ENCODE assay signal across 28 mouse cellular contexts in genomic region chr15:9713707-9714106, GRCm38 (mm10). TPM values are rescaled to one million over a fixed set of nuclear protein-coding genes. Genes with fewer than 3 reads are reported as not detected.
"Had no signal": no experiment of that assay in that cellular context is flagged by ENCODE, and none has a peak within 500 bp of the region (broad histone marks: within the 10 kb centered on the region; RNA-seq: fewer than 3 reads in every experiment).

No protein-coding gene starts in this region.

- H3K9ac ChIP-seq: embryonic facial prominence, embryonic 12.5 days; embryonic facial prominence, embryonic 13.5 days; embryonic facial prominence, embryonic 15.5 days; forebrain, embryonic 12.5 days; forebrain, embryonic 13.5 days; forebrain, embryonic 15.5 days had no signal

- ATAC-seq: forebrain, embryonic 13.5 days; forebrain, embryonic 14.5 days; forebrain, embryonic 15.5 days; forebrain, embryonic 16.5 days had no signal

- DNase-seq: cerebellum, adult 9-10 months; cerebellum, adult 9-11 months; cerebellum, postnatal 10 days; cerebellum, postnatal 14 days; cerebellum, postnatal 25 days; cerebellum, postnatal 36 days; embryo, embryonic 11 days; gastrocnemius, adult 2 months; gastrocnemius, postnatal 10 days; gastrocnemius, postnatal 14 days; gastrocnemius, postnatal 25 days; gastrocnemius, postnatal 36 days; heart, adult 11 months; heart, adult 18-20 months; heart, adult 2 months had no signal

- H3K27ac ChIP-seq: embryonic facial prominence, embryonic 10.5 days; embryonic facial prominence, embryonic 12.5 days; embryonic facial prominence, embryonic 13.5 days; embryonic facial prominence, embryonic 15.5 days; forebrain, embryonic 10.5 days; forebrain, embryonic 12.5 days; forebrain, embryonic 13.5 days; forebrain, embryonic 15.5 days; gastrocnemius, adult 2 months; heart, adult 2 months; heart, embryonic 10.5 days had no signal

- H3K4me2 ChIP-seq: embryonic facial prominence, embryonic 12.5 days; embryonic facial prominence, embryonic 13.5 days; embryonic facial prominence, embryonic 15.5 days; forebrain, embryonic 12.5 days; forebrain, embryonic 13.5 days; forebrain, embryonic 15.5 days had no signal

- H3K4me3 ChIP-seq: embryonic facial prominence, embryonic 10.5 days; embryonic facial prominence, embryonic 12.5 days; embryonic facial prominence, embryonic 13.5 days; embryonic facial prominence, embryonic 15.5 days; erythroblast, embryonic 14.5 days; forebrain, embryonic 10.5 days; forebrain, embryonic 12.5 days; forebrain, embryonic 13.5 days; forebrain, embryonic 15.5 days; gastrocnemius, adult 2 months; heart, adult 2 months; heart, embryonic 10.5 days had no signal

- H3K9me3 ChIP-seq: embryonic facial prominence, embryonic 10.5 days; embryonic facial prominence, embryonic 12.5 days; embryonic facial prominence, embryonic 13.5 days; embryonic facial prominence, embryonic 15.5 days; forebrain, embryonic 10.5 days; forebrain, embryonic 12.5 days; forebrain, embryonic 13.5 days; forebrain, embryonic 15.5 days; heart, embryonic 10.5 days had no signal

- H3K27me3 ChIP-seq: embryonic facial prominence, embryonic 12.5 days; embryonic facial prominence, embryonic 13.5 days; embryonic facial prominence, embryonic 15.5 days; forebrain, embryonic 12.5 days; forebrain, embryonic 13.5 days; forebrain, embryonic 15.5 days had no signal

- H3K4me1 ChIP-seq: embryonic facial prominence, embryonic 10.5 days; embryonic facial prominence, embryonic 12.5 days; embryonic facial prominence, embryonic 13.5 days; embryonic facial prominence, embryonic 15.5 days; forebrain, embryonic 10.5 days; forebrain, embryonic 12.5 days; forebrain, embryonic 13.5 days; forebrain, embryonic 15.5 days; heart, embryonic 10.5 days had no signal

- H3K36me3 ChIP-seq: embryonic facial prominence, embryonic 10.5 days; embryonic facial prominence, embryonic 12.5 days; embryonic facial prominence, embryonic 13.5 days; embryonic facial prominence, embryonic 15.5 days; forebrain, embryonic 10.5 days; forebrain, embryonic 12.5 days; forebrain, embryonic 15.5 days; heart, embryonic 10.5 days had no signal

RNA-seq across cellular contexts. Expression of gene Spef2, which starts 35.0 kb away (rescaled TPM):
- total RNA-seq: gastrocnemius, adult 8-10 months; gastrocnemius, postnatal 36 days had no signal
- polyA plus RNA-seq: erythroblast, embryonic 14.5 days had no signal
